Mouse (Mus musculus) thymus, postnatal 4 days (tissue): Measurements from ENCODE around the gene Btbd35f17.
"Not testable (repeated sequence)": the region's sequence is repeated elsewhere in the genome, so short reads cannot be mapped to it uniquely, and the experiment has no call there.

Experiments
- DNase-seq: peaks from one replicate; pipeline ENCODE4 v3.0.0; 2021

The Btbd35f17 gene

GRCm38 (mm10) chrX:4370336-4370735 is at the start of gene Btbd35f17:
Gene Btbd35f17, plus strand, starts transcription at chrX:4370636.
- DNase-seq, result not testable (repeated sequence)
